Mouse (Mus musculus) lung, postnatal 36 days (tissue): ENCODE measurements around the gene Dcaf11.

Experiments
- DNase-seq: peaks from one replicate; pipeline ENCODE4 v3.0.0; 2022; ENCODE audit warnings: mixed read lengths

The Dcaf11 gene

GRCm38 (mm10) chr14:55557587-55557986 lies 2.2 kb upstream of the Dcaf11 start:
- DNase-seq, result no peak

GRCm38 (mm10) chr14:55558740-55559448 lies 912 bp upstream of the Dcaf11 start:
- DNase-seq, result no peak

GRCm38 (mm10) chr14:55560202-55561073 lies 632 bp downstream of the Dcaf11 start, which contains the start of gene A730061H03Rik:
A730061H03Rik (minus strand) TSS chr14:55560406.
- DNase-seq, result peak; percentile 100

GRCm38 (mm10) chr14:55561860-55562259 lies 2.1 kb downstream of the Dcaf11 start:
- no peak for DNase-seq

- no peak for DNase-seq
Observed at GRCm38 (mm10) chr14:55563249-55563648, 3.4 kb downstream of the Dcaf11 start.

GRCm38 (mm10) chr14:55565748-55566147 lies 5.9 kb downstream of the Dcaf11 start:
- DNase-seq, result no peak

- no peak for DNase-seq
Observed at GRCm38 (mm10) chr14:55567496-55567895, 7.7 kb downstream of the Dcaf11 start.

GRCm38 (mm10) chr14:55570588-55570987 lies 10.8 kb downstream of the Dcaf11 start:
- DNase-seq, result no peak

- no peak for DNase-seq
Observed at GRCm38 (mm10) chr14:55571760-55572159, 12.0 kb downstream of the Dcaf11 start.

GRCm38 (mm10) chr14:55575302-55575701 lies 15.5 kb downstream of the Dcaf11 start, which contains the start of gene Fitm1:
Fitm1 (plus strand) TSS chr14:55575617.
- no peak for DNase-seq

GRCm38 (mm10) chr14:55575711-55576110 lies 15.9 kb downstream of the Dcaf11 start:
- no peak for DNase-seq

GRCm38 (mm10) chr14:55576376-55576775 lies 16.6 kb downstream of the Dcaf11 start:
- peak; percentile 68 for DNase-seq

GRCm38 (mm10) chr14:55577871-55578667 lies 18.3 kb downstream of the Dcaf11 start, which contains the start of gene Psme1:
Psme1 (plus strand) TSS chr14:55578123.
- peak; percentile 90 for DNase-seq

- DNase-seq, result peak; percentile 75
Observed at GRCm38 (mm10) chr14:55578668-55579269, 19.0 kb downstream of the Dcaf11 start.

GRCm38 (mm10) chr14:55579511-55580496 lies 20.0 kb downstream of the Dcaf11 start:
- no peak for DNase-seq

GRCm38 (mm10) chr14:55580731-55581130 lies 20.9 kb downstream of the Dcaf11 start:
- DNase-seq, result no peak

GRCm38 (mm10) chr14:55581981-55582681 lies 22.3 kb downstream of the Dcaf11 start:
- no peak for DNase-seq

GRCm38 (mm10) chr14:55584303-55584701 lies 24.5 kb downstream of the Dcaf11 start:
- DNase-seq, result no peak

GRCm38 (mm10) chr14:55584702-55585565 lies 25.1 kb downstream of the Dcaf11 start, which contains the start of gene Emc9:
Emc9 (minus strand) TSS chr14:55585302.
- peak; percentile 92 for DNase-seq
